Mouse (Mus musculus): ENCODE data around the gene Dync1i2. TPM values are rescaled to one million over a fixed set of nuclear protein-coding genes. Genes with fewer than 3 reads are reported as not detected.
A peak's percentile ranks its signal among the peaks of the same experiment; 100 is the strongest.

Gene Dync1i2
- polyA plus RNA-seq, 1 experiment: 130 TPM

- Histone ChIP-seq H3K4me3 (replicated peaks; ENCODE audit: insufficient read depth, low read depth, low read length) (no peak overlapping the region), H3K4me1 (ENCODE audit: control insufficient read depth, insufficient read depth, low read length) (peaks cover 3% of the 10 kb centered on the region; the same call in 1 of the 2 replicates), H3K27me3 (ENCODE audit: control insufficient read depth, insufficient read depth, low read length) (no peaks in the 10 kb centered on the region), H3K27ac (ENCODE audit: insufficient read depth, low read length) (no peak overlapping the region)
- no peak for TF ChIP-seq POLR2A (IDR thresholded peaks at IDR 0.05; ENCODE audit: borderline replicate concordance, insufficient read depth, low read length)
- no peak for TF ChIP-seq CTCF (IDR thresholded peaks at IDR 0.05; ENCODE audit: borderline replicate concordance, insufficient read depth, low read depth, low read length)
- 90% methylated on average over 2 of the region's 2 CpGs for WGBS
- DNase-seq: peak in 1 of 2 experiments; percentile 5
Observed at GRCm38 (mm10) chr2:71211096-71211495, 410 bp upstream of the Dync1i2 start.

GRCm38 (mm10) chr2:71212360-71212726 lies 837 bp downstream of the Dync1i2 start:
- Histone ChIP-seq H3K27ac (ENCODE audit: insufficient read depth, low read length) (no peak overlapping the region), H3K4me1 (ENCODE audit: control insufficient read depth, insufficient read depth, low read length) (peaks cover 3% of the 10 kb centered on the region; the same call in 1 of the 2 replicates), H3K4me3 (replicated peaks; ENCODE audit: insufficient read depth, low read depth, low read length) (peak overlapping the region; percentile 82), H3K27me3 (ENCODE audit: control insufficient read depth, insufficient read depth, low read length) (no peaks in the 10 kb centered on the region)
- DNase-seq: no peak
- 2% methylated on average over 6 of the region's 6 CpGs for WGBS
- TF ChIP-seq POLR2A (IDR thresholded peaks at IDR 0.05; ENCODE audit: borderline replicate concordance, insufficient read depth, low read length) (no peak), CTCF (IDR thresholded peaks at IDR 0.05; ENCODE audit: borderline replicate concordance, insufficient read depth, low read depth, low read length) (no peak)

- WGBS: 68% methylated on average over 1 of the region's 1 CpGs
- Histone ChIP-seq H3K4me1 (ENCODE audit: control insufficient read depth, insufficient read depth, low read length) (no peaks in the 10 kb centered on the region), H3K4me3 (replicated peaks; ENCODE audit: insufficient read depth, low read depth, low read length) (no peak overlapping the region), H3K27ac (ENCODE audit: insufficient read depth, low read length) (no peak overlapping the region), H3K27me3 (ENCODE audit: control insufficient read depth, insufficient read depth, low read length) (no peaks in the 10 kb centered on the region)
- no peak for TF ChIP-seq CTCF (IDR thresholded peaks at IDR 0.05; ENCODE audit: borderline replicate concordance, insufficient read depth, low read depth, low read length)
- no peak for TF ChIP-seq POLR2A (IDR thresholded peaks at IDR 0.05; ENCODE audit: borderline replicate concordance, insufficient read depth, low read length)
- DNase-seq: no peak
Observed at GRCm38 (mm10) chr2:71221020-71221419, 9.5 kb downstream of the Dync1i2 start.

GRCm38 (mm10) chr2:71227398-71227797 lies 15.9 kb downstream of the Dync1i2 start:
- TF ChIP-seq CTCF (IDR thresholded peaks at IDR 0.05; ENCODE audit: borderline replicate concordance, insufficient read depth, low read depth, low read length): peak; percentile 8; the same call in 1 of the 2 replicates
- no peak for TF ChIP-seq POLR2A (IDR thresholded peaks at IDR 0.05; ENCODE audit: borderline replicate concordance, insufficient read depth, low read length)
- no peak overlapping the region for H3K4me3 ChIP-seq (replicated peaks; ENCODE audit: insufficient read depth, low read depth, low read length)
- H3K27ac ChIP-seq (ENCODE audit: insufficient read depth, low read length): no peak overlapping the region
- WGBS: 11% methylated on average over 1 of the region's 1 CpGs
- no peak for DNase-seq
- H3K27me3 ChIP-seq (ENCODE audit: control insufficient read depth, insufficient read depth, low read length): no peaks in the 10 kb centered on the region
- H3K4me1 ChIP-seq (ENCODE audit: control insufficient read depth, insufficient read depth, low read length): no peaks in the 10 kb centered on the region

- TF ChIP-seq POLR2A (IDR thresholded peaks at IDR 0.05; ENCODE audit: borderline replicate concordance, insufficient read depth, low read length) (no peak), CTCF (IDR thresholded peaks at IDR 0.05; ENCODE audit: borderline replicate concordance, insufficient read depth, low read depth, low read length) (no peak)
- H3K27me3 ChIP-seq (ENCODE audit: control insufficient read depth, insufficient read depth, low read length): no peaks in the 10 kb centered on the region
- H3K27ac ChIP-seq (ENCODE audit: insufficient read depth, low read length): no peak overlapping the region
- 96% methylated on average over 1 of the region's 1 CpGs for WGBS
- no peaks in the 10 kb centered on the region for H3K4me1 ChIP-seq (ENCODE audit: control insufficient read depth, insufficient read depth, low read length)
- DNase-seq: no peak
- H3K4me3 ChIP-seq (replicated peaks; ENCODE audit: insufficient read depth, low read depth, low read length): no peak overlapping the region
Observed at GRCm38 (mm10) chr2:71229603-71230002, 18.1 kb downstream of the Dync1i2 start.

- no peak overlapping the region for H3K27ac ChIP-seq (ENCODE audit: insufficient read depth, low read length)
- H3K27me3 ChIP-seq (ENCODE audit: control insufficient read depth, insufficient read depth, low read length): no peaks in the 10 kb centered on the region
- 91% methylated on average over 5 of the region's 5 CpGs for WGBS
- DNase-seq: no peak
- TF ChIP-seq CTCF (IDR thresholded peaks at IDR 0.05; ENCODE audit: borderline replicate concordance, insufficient read depth, low read depth, low read length) (no peak), POLR2A (IDR thresholded peaks at IDR 0.05; ENCODE audit: borderline replicate concordance, insufficient read depth, low read length) (no peak)
- no peaks in the 10 kb centered on the region for H3K4me1 ChIP-seq (ENCODE audit: control insufficient read depth, insufficient read depth, low read length)
- H3K4me3 ChIP-seq (replicated peaks; ENCODE audit: insufficient read depth, low read depth, low read length): no peak overlapping the region
Observed at GRCm38 (mm10) chr2:71231951-71232350, 20.4 kb downstream of the Dync1i2 start.

- Histone ChIP-seq H3K27ac (ENCODE audit: insufficient read depth, low read length) (no peak overlapping the region), H3K4me3 (replicated peaks; ENCODE audit: insufficient read depth, low read depth, low read length) (no peak overlapping the region), H3K4me1 (ENCODE audit: control insufficient read depth, insufficient read depth, low read length) (no peaks in the 10 kb centered on the region), H3K27me3 (ENCODE audit: control insufficient read depth, insufficient read depth, low read length) (no peaks in the 10 kb centered on the region)
- 79% methylated on average over 2 of the region's 2 CpGs for WGBS
- DNase-seq: no peak
- TF ChIP-seq CTCF (IDR thresholded peaks at IDR 0.05; ENCODE audit: borderline replicate concordance, insufficient read depth, low read depth, low read length) (no peak), POLR2A (IDR thresholded peaks at IDR 0.05; ENCODE audit: borderline replicate concordance, insufficient read depth, low read length) (no peak)
Observed at GRCm38 (mm10) chr2:71232976-71233375, 21.5 kb downstream of the Dync1i2 start.

GRCm38 (mm10) chr2:71235420-71235819 lies 23.9 kb downstream of the Dync1i2 start:
- Histone ChIP-seq H3K27ac (ENCODE audit: insufficient read depth, low read length) (no peak overlapping the region), H3K27me3 (ENCODE audit: control insufficient read depth, insufficient read depth, low read length) (no peaks in the 10 kb centered on the region), H3K4me1 (ENCODE audit: control insufficient read depth, insufficient read depth, low read length) (no peaks in the 10 kb centered on the region), H3K4me3 (replicated peaks; ENCODE audit: insufficient read depth, low read depth, low read length) (no peak overlapping the region)
- WGBS: 93% methylated on average over 4 of the region's 4 CpGs
- TF ChIP-seq POLR2A (IDR thresholded peaks at IDR 0.05; ENCODE audit: borderline replicate concordance, insufficient read depth, low read length): no peak
- no peak for TF ChIP-seq CTCF (IDR thresholded peaks at IDR 0.05; ENCODE audit: borderline replicate concordance, insufficient read depth, low read depth, low read length)
- no peak for DNase-seq
